Mouse (Mus musculus) neural tube, embryonic 10.5 days (tissue): Measurements from ENCODE around the gene Adamts16.

Source experiments
- DNase-seq: peaks from one replicate; pipeline ENCODE4 v3.0.0-alpha.2; 2017; ENCODE audit warnings: low spot score; ENCODE audit errors: extremely low spot score

Gene Adamts16

GRCm38 (mm10) chr13:70767462-70767861, 74.1 kb downstream of the Adamts16 start:
- DNase-seq: no peak

GRCm38 (mm10) chr13:70764682-70765081, 76.9 kb downstream of the Adamts16 start:
- no peak for DNase-seq

- no peak for DNase-seq
These were observed 79.0 kb downstream of the Adamts16 start for GRCm38 (mm10) chr13:70762586-70762985.

- no peak for DNase-seq
These were observed 80.3 kb downstream of the Adamts16 start for GRCm38 (mm10) chr13:70761312-70761711.

- DNase-seq: no peak
These were observed 81.4 kb downstream of the Adamts16 start for GRCm38 (mm10) chr13:70760186-70760585.

- DNase-seq: no peak
These were observed 95.2 kb downstream of the Adamts16 start for GRCm38 (mm10) chr13:70746294-70747008.

GRCm38 (mm10) chr13:70744416-70745038, 97.1 kb downstream of the Adamts16 start:
- no peak for DNase-seq

GRCm38 (mm10) chr13:70742693-70743092, 98.9 kb downstream of the Adamts16 start:
- no peak for DNase-seq

- DNase-seq: no peak
These were observed 101.0 kb downstream of the Adamts16 start for GRCm38 (mm10) chr13:70740281-70741240.

GRCm38 (mm10) chr13:70738781-70739180, 102.8 kb downstream of the Adamts16 start:
- DNase-seq: no peak

GRCm38 (mm10) chr13:70736409-70736808, 105.2 kb downstream of the Adamts16 start:
- DNase-seq: no peak

GRCm38 (mm10) chr13:70734640-70735039, 107.0 kb downstream of the Adamts16 start:
- no peak for DNase-seq

- DNase-seq: no peak
These were observed 107.7 kb downstream of the Adamts16 start for GRCm38 (mm10) chr13:70733911-70734310.

- DNase-seq: no peak
These were observed 108.4 kb downstream of the Adamts16 start for GRCm38 (mm10) chr13:70733206-70733605.

GRCm38 (mm10) chr13:70732781-70733180, 108.8 kb downstream of the Adamts16 start:
- no peak for DNase-seq

- DNase-seq: no peak
These were observed 110.3 kb downstream of the Adamts16 start for GRCm38 (mm10) chr13:70731349-70731748.

GRCm38 (mm10) chr13:70729996-70730395, 111.6 kb downstream of the Adamts16 start:
- no peak for DNase-seq

- DNase-seq: no peak
These were observed 115.4 kb downstream of the Adamts16 start for GRCm38 (mm10) chr13:70726249-70726648.

- no peak for DNase-seq
These were observed 117.0 kb downstream of the Adamts16 start for GRCm38 (mm10) chr13:70724635-70725034.

GRCm38 (mm10) chr13:70724108-70724622, 117.4 kb downstream of the Adamts16 start:
- DNase-seq: no peak

GRCm38 (mm10) chr13:70719994-70720393, 121.6 kb downstream of the Adamts16 start:
- no peak for DNase-seq

- DNase-seq: no peak
These were observed 122.8 kb downstream of the Adamts16 start for GRCm38 (mm10) chr13:70718814-70719213.
